Mouse (Mus musculus) fibroblast of lung, adult 2 months (primary cell): ENCODE data around the gene Cercam.
"Not testable (repeated sequence)": the region's sequence is repeated elsewhere in the genome, so short reads cannot be mapped to it uniquely, and the experiment has no call there.

Experiments used
- DNase-seq: peaks from one replicate; pipeline ENCODE4 v3.0.0-alpha.2; 2011; ENCODE audit warnings: low read depth

The Cercam gene

DNA sequence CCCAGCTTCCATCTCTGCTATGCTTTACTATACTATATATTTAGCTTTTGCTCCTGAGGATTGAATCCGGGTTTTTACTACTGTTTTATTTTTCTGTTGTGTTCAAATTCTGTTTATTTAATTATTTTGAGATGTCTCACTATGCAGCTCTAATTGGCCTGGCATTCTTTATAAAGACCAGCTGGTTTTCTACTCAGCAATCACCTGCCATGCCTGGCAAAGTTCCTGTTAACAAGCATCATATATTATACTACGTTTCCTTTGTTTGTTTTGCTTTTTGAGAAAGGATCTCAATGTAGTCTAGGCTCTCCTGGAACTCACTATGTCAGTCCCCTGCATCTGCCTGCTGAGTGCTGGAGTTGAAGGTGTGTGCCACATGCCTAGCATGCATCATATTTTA is 28.4 kb downstream of the Cercam start:
- no peak for DNase-seq

DNA sequence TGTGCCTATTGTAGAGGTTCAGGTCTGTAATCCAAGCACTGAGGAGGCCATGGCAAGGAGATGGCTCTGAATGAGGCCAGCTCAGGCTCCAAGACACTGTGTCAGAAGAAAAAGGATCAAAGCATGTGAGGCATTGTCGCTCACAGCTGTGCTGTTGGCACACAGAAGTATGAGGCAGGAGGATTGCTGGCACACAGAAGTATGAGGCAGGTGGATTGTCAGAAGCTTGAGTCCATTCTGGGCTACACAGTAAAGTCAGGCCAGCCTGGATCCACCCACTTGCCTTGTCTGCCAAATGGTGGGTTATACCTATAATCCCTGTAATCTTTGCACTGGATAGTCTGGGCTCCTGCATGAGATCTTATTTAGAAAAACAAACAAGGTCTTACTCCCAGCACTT is 29.1 kb downstream of the Cercam start:
- no peak for DNase-seq

DNA sequence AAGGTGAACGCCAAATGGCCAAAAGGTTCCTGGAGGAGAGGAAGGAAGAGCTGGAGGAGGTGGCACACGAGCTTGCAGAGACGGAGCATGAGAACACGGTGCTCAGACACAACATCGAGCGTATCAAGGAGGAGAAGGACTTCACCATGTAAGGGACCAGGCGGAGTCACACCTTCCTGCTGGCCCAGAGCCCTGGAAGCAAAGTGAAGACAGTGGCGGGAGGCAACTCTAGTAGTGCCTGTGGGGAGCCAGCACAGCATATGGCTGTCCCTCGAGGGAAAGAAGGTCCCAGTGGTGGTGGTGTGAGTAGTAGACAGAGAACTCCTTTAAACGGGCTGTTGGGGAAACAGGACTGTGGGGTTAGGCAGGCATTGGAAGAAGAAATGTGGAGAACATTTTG is 33.2 kb downstream of the Cercam start:
- no peak for DNase-seq

DNA sequence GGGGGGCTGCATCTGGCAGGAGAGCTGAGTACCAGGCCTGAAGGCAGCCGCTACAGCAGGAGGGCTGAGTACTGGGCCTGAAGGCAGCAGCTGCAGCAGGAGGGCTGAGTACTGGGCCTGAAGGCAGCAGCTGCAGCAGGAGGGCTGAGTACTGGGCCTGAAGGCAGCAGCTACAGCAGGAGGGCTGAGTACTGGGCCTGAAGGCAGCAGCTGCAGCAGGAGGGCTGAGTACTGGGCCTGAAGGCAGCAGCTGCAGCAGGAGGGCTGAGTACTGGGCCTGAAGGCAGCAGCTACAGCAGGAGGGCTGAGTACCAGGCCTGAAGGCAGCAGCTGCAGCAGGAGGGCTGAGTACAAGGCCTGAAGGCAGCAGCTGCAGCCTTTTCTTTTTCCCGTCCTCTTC is 39.2 kb downstream of the Cercam start:
- not testable (repeated sequence) for DNase-seq

DNA sequence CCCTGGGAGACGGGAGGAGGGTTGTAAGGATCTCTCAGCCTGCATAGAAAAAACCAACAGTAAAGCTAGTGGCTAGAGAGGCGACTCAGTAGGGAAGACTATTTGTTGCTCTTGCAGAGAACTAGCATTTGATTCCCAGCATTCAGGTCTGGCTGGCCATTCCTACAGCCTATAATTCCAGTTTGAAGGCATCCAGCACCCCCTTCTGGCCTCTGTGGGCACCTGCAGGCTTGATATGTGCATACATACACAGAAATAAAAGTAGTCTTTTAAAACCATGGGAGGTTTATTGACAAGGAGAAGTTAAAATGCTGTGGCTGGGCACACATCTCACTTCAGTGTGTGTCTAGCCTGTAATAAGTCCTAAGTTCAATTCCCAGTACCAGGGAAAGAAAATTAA is 41.1 kb downstream of the Cercam start:
- DNase-seq, result no peak

DNA sequence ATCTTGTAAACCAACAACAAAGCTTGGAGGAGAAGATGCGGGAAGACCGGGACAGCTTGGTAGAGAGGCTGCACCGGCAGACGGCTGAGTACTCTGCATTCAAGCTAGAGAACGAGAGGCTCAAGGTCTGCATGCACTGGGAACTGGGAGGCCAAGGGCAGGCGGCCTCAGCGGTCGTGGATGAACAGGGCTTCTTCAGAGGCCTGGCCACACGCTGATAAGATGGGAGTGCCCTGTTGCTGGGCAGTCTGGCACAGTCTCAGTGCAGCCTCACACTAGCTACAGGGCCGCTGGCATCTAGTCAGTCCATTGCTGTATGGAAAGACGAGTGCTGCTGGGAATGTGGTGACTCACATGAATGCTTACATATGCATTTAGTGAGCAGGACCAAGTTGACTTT is 48.7 kb downstream of the Cercam start:
- no peak for DNase-seq

DNA sequence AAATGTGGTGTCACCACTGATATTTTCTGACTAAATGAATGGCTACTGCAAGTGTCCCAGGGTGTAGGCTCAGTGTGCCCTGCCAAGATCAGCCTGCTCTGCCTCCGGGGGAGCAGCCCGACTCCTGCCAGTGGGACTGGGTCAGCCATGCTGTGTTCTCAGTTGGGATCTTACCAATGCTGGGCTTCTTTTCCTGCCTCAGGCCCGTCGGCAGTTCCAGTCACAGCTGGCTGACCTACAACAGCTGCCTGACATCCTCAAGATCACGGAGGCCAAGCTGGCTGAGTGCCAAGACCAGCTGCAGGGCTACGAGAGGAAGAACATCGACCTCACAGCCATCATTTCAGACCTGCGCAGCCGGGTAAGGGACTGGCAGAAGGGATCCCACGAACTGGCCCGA is 53.0 kb downstream of the Cercam start:
- DNase-seq, result no peak

DNA sequence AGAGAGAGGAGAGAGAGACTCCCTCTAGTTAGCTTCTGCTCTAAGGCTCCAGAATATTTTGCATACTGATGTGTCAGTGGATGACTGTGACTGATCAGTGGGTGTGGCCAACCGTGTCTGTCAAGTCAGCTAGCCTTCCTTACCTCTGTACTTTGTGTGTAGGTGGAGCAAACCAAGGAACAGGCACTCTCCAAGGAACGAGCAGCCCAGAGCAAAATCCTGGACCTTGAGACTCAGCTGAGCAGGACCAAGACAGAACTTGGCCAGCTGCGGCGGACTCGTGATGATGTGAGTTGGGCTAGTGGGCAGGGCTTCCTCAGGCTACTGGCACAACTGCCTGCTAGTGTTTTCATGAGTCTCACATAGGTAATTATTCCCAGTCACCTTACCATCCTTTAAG is 57.6 kb downstream of the Cercam start:
- no peak for DNase-seq

DNA sequence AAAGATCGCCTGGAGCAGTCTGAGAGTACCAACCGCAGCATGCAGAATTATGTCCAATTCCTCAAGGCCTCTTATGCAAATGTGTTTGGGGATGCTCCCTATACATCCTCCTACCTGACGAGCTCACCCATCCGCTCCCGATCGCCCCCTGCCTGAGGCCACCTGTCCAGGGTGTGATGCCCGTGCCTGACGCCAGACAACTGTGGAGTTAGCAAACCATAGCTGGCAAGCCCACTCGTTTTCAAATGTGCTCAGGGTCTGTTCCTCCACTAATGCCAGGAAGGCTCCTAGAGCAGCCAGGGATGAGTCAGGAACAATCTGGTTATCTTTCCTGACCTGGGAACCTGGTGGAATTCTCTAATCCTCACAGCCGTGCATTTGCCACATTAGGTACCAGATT is 61.5 kb downstream of the Cercam start:
- no peak for DNase-seq

DNA sequence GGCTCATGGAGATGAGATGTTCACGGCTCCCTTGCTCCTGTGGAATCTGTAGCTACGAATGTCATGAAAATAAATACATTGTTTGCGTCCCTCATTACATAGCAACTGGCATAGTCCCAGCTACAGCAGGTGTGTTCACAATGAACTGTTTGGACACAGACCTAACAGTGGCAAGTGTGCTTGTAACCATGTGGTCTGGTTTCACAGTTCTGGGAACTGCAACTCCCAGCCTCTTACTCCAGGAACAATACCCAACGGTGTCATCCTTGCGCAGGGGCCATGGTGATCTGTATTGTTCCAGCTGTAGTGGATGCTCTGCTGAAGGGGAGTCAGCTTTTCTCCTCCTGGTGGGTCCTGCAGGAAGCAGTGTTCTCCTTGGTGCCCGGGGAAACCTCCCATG is 62.2 kb downstream of the Cercam start:
- no peak for DNase-seq
